Mouse (Mus musculus) embryonic fibroblast, embryonic 13.5 days (primary cell): Measurements from ENCODE around the gene Gtf2e1. TPM values are rescaled to one million over a fixed set of nuclear protein-coding genes. Genes with fewer than 3 reads are reported as not detected.

Source experiments
- H3K27ac ChIP-seq: 2 replicates; pipeline ENCODE4 v1.5.1; 2012; ENCODE audit warnings: low read length, control low read depth, inconsistent platforms; ENCODE audit not compliant: insufficient read depth
- H3K4me1 ChIP-seq: 2 replicates; pipeline ENCODE4 v1.6.1; 2011; ENCODE audit warnings: low read length; ENCODE audit not compliant: control insufficient read depth, insufficient read depth
- H3K4me3 ChIP-seq: 2 replicates; pipeline ENCODE4 v1.5.1; 2011; ENCODE audit warnings: mild to moderate bottlenecking, control low read depth, low read length; ENCODE audit not compliant: insufficient read depth
- CTCF ChIP-seq: IDR thresholded peaks from 2 replicates; pipeline ENCODE4 v1.5.1; 2011; ENCODE audit warnings: mild to moderate bottlenecking, control low read depth, low read length, moderate library complexity, borderline replicate concordance; ENCODE audit not compliant: insufficient read depth
- POLR2A ChIP-seq: IDR thresholded peaks from 2 replicates; pipeline ENCODE4 v1.6.1; 2011; ENCODE audit warnings: low read depth, mild to moderate bottlenecking, control low read depth, low read length, moderate library complexity
- polyA plus RNA-seq: library from polyadenylated mRNA; stranded (reverse); fragments of >200 nt; gene quantifications from 2 replicates; pipeline ENCODE4 v1.2.4, GENCODE M21; 2011; ENCODE audit warnings: low read depth; ENCODE audit not compliant: missing spikeins, insufficient read length

The Gtf2e1 gene
- polyA plus RNA-seq, 1 experiment: 29.1 TPM

GRCm38 (mm10) chr16:37498581-37498980 is 41.0 kb downstream of the Gtf2e1 start:
- Histone ChIP-seq H3K4me3 (no peak overlapping the region), H3K4me1 (no peaks in the 10 kb centered on the region), H3K27ac (no peak overlapping the region)
- TF ChIP-seq CTCF (no peak), POLR2A (no peak)

DNA sequence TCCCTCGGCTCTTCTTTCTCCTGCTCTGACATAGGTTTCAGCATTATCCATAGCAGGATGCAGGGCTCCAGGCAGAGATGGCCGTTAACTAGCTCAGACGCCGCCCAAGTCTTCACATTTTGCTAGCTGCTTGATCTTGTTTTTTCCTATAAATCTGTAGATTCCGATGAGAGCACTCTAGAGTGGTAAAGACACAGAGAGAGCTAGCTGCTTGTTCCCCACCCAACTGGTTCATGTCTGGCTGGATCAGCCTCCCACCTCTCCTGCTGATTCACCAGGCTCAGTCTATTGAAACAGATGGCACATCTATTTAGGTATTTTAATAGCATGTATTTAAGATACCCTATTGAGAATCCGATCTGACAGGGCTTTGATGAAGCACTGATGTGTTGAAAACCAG is 44.6 kb downstream of the Gtf2e1 start:
- TF ChIP-seq POLR2A (no peak), CTCF (no peak)
- Histone ChIP-seq H3K4me1 (no peaks in the 10 kb centered on the region), H3K4me3 (no peak overlapping the region), H3K27ac (no peak overlapping the region)

GRCm38 (mm10) chr16:37486826-37487612 is 52.6 kb downstream of the Gtf2e1 start:
- no peaks in the 10 kb centered on the region for H3K4me1 ChIP-seq
- TF ChIP-seq POLR2A: no peak
- TF ChIP-seq CTCF: no peak
- H3K27ac ChIP-seq: no peak overlapping the region
- H3K4me3 ChIP-seq: no peak overlapping the region

DNA sequence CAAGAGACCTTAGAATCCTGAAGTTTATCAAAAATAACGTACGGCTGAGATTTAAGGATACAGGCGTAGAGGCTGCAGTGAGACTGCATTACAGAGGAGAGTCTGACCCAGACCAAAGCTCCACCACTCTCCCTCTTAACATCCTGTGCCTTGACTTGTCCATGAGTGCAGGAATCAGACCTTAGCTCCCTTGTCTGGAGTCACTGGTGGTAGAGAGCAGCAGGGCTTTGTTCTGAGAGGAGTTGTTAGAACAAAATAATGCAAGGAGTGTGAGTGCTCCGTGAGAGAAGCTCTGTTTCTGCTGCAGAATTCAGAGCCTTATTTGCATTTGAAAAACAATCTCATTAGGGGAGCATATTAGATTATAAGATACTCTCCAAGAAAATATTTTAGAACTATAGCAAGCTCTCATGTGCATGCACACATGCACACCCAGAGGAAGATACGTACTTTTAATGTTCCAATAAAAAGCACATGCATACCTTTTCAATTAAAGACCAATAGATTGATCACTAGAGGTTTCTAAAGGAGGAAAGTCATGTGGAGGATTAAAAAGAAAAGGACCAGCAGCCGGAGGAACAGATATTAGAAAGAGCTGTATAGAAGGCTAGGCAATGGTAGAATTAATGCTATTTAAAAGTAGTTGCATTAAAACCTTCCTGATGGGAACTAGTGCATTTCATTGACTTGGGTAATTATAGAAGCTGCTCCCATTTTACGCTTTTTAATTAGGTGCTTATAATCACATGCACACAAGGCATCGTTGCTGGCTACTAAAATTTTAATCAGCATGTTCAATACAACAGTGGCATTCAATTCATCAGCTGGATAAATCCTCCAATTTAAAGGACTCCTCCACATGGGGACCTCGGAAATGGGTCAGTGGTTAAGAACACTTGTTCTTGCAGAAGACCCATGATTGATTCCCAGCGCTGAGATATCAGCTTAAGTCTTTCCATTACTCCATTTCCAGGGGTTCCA is 61.0 kb downstream of the Gtf2e1 start:
- no peak overlapping the region for H3K4me3 ChIP-seq
- no peak overlapping the region for H3K27ac ChIP-seq
- TF ChIP-seq POLR2A (no peak), CTCF (no peak)
- no peaks in the 10 kb centered on the region for H3K4me1 ChIP-seq

GRCm38 (mm10) chr16:37472620-37473312 is 66.8 kb downstream of the Gtf2e1 start:
- 0 out of 2 replicates have a peak, but pooled peaks cover 3% of the 10 kb centered on the region for H3K4me1 ChIP-seq
- TF ChIP-seq POLR2A (no peak), CTCF (no peak)

DNA sequence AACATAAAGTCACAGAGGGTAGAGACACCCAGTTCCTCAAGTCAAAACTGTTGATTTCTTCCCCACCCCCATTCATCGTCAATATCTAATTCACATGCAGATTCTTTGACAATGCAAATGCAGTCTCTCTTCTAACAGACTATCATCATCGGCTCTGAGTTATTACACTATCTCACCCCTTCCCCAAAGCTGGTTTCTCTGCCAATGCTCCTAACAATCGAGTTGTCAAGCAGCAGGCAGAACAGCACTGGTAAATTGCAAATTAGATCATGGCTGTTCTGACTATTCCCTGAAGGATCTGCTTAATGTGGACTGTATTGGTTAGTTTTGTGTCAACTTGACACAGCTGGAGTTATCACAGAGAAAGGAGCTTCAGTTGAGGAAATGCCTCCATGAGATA is 70.0 kb downstream of the Gtf2e1 start:
- 0 out of 2 replicates have a peak, but pooled peaks cover 3% of the 10 kb centered on the region for H3K4me1 ChIP-seq
- TF ChIP-seq POLR2A: no peak
- no peak for TF ChIP-seq CTCF
- H3K27ac ChIP-seq: no peak overlapping the region
- H3K4me3 ChIP-seq: no peak overlapping the region

More at GRCm38 (mm10) chr16:37472620-37473312, 66.8 kb downstream of the Gtf2e1 start:
- Histone ChIP-seq H3K4me3 (no peak overlapping the region), H3K27ac (no peak overlapping the region)

DNA sequence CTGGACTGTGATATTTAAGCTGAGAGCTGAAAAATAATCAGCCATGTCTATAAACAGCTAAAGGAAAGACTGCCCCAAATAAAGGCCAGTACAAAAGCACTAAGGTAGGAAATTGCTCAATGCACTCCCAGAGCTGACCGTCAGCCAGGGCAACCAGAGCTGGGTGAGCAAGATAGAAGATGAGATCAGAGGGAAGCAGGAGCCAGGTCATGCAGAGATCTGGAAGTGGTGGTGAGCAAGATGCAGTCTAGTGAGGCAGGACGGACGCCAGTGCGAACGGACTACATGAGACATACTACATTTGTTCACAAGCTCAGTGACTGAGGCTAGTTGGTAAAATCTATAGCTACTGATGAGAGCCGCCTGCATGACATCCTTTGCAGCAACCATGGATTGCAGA is 75.6 kb downstream of the Gtf2e1 start:
- Histone ChIP-seq H3K4me1 (no peaks in the 10 kb centered on the region), H3K27ac (no peak overlapping the region), H3K4me3 (no peak overlapping the region)
- TF ChIP-seq POLR2A (no peak), CTCF (no peak)

DNA sequence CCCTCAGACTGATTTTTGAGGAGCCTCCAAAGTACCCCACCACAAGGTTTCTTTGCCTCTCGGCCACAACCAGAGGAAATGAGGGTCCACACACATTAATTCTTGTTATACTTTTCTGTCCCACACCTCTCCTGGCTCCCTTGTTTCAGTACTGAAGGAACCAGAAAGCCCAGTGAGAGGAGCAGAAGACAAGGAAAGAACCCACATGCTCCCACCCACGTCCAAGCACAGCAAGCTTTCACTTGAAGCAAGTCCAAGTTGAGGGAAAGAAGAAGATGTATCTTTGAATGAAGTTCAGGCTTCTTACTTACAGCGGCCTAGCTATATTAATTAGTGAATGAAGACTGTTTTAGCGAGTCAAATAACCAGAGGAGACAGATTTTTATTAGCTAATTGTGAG is 76.7 kb downstream of the Gtf2e1 start:
- Histone ChIP-seq H3K4me1 (no peaks in the 10 kb centered on the region), H3K4me3 (no peak overlapping the region), H3K27ac (no peak overlapping the region)
- no peak for TF ChIP-seq CTCF
- TF ChIP-seq POLR2A: no peak

DNA sequence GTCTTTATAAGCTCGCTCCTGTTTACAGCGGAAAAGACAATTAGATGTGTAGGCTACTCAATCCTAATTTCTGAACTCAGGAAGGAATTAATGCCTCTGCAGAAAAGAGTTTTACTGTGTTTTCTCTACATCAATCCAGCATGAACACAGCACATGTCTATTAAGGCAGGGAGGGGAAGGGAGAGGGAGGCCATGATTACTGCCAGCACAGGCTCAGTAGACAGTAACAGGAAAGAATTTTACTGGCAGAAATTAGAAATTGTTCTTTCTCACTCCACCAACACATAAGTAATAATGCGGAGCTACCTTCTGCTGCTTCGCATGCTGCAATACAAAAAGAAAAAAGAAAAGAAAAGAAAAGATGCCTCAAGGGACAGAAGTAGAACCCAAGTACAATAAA is 78.0 kb downstream of the Gtf2e1 start:
- H3K27ac ChIP-seq: no peak overlapping the region
- no peaks in the 10 kb centered on the region for H3K4me1 ChIP-seq
- TF ChIP-seq POLR2A (no peak), CTCF (no peak)
- no peak overlapping the region for H3K4me3 ChIP-seq

Other genes starting within 250 kb of the Gtf2e1 start
- not detected in 2 replicates for gene Stxbp5l, start 154.8 kb downstream of the Gtf2e1 start, polyA plus RNA-seq
- 15.5 and 18.7 TPM in 2 replicates for gene Rabl3, start 96 bp upstream of the Gtf2e1 start, polyA plus RNA-seq
- not detected in 2 replicates for gene Hgd, start 40.4 kb upstream of the Gtf2e1 start, polyA plus RNA-seq
- gene Ndufb4, start 114.7 kb upstream of the Gtf2e1 start, polyA plus RNA-seq: 54.2 and 80.9 TPM in 2 replicates
- gene Fstl1, start 237.1 kb upstream of the Gtf2e1 start, polyA plus RNA-seq: 1,166 and 1,394 TPM in 2 replicates